Mouse (Mus musculus): ENCODE results near the gene Anp32a. TPM values are rescaled to one million over a fixed set of nuclear protein-coding genes. Genes with fewer than 3 reads are reported as not detected.

Anp32a gene
- total RNA-seq (2018; cell fraction: chromatin; rRNA removed): 100 to 1,000 TPM in 7 of 26 experiments, 10 to 100 TPM in 19; 35.5 to 197 (median 81.7) TPM
- 100 to 1,000 TPM; 236 to 442 (median 300) TPM for total RNA-seq (2018; cell fraction: cytosol; rRNA removed)
- 100 to 1,000 TPM in 22 of 26 experiments, 10 to 100 TPM in 4; 85.4 to 297 (median 142) TPM for total RNA-seq (2018; cell fraction: nucleus; rRNA removed)
- polyA plus RNA-seq (2018): 295 to 1,273 TPM (median 320 TPM) in 3 replicates

- Histone ChIP-seq H3K79me2 (ENCODE audit: inconsistent target) (peaks cover 48% of the 10 kb centered on the region), H3K27ac (peak within 1 kb of the TSS; percentile 98), H3K36me3 (ENCODE audit: inconsistent target) (no peaks in the 10 kb centered on the region), H3K4me3 (ENCODE audit: inconsistent target) (peak within 1 kb of the TSS; percentile 91)
- under 1% methylated on average over 34 of the region's 34 CpGs for WGBS (ENCODE audit: missing documents)
These were observed at the start of gene Anp32a for GRCm38 (mm10) chr9:62341123-62341486. Gene Anp32a, plus strand, starts transcription at chr9:62341293.

- H3K79me2 ChIP-seq (ENCODE audit: inconsistent target): no peaks in the 10 kb centered on the region
- WGBS (ENCODE audit: missing documents): 31% methylated on average over 7 of the region's 7 CpGs
- no peak overlapping the region for H3K4me3 ChIP-seq (ENCODE audit: inconsistent target)
- H3K27ac ChIP-seq: no peak overlapping the region
- no peaks in the 10 kb centered on the region for H3K36me3 ChIP-seq (ENCODE audit: inconsistent target)
These were observed 45.9 kb upstream of the Anp32a start for GRCm38 (mm10) chr9:62295006-62295698.

DNA sequence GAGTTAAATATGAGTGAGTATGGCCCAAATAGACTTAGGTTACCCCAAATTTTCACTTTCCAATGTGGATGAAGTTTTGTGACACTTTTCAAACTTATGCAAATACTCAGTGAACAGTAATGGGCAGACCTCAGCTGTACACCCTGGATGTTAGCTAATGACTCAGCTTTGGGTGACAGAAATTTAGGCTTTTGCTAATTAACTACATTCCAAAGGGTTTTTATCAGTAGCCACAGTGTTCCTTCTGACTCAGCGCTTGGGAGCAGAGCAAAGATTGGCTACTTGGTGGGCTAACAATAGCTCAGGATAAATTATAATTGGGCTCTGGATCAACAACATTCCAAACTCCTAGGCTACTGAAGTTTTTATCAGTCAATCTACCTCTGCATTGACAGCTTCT, 44.2 kb upstream of the Anp32a start:
- Histone ChIP-seq H3K27ac (no peak overlapping the region), H3K4me3 (ENCODE audit: inconsistent target) (no peak overlapping the region)
- WGBS (ENCODE audit: missing documents): 100% methylated on average over 1 of the region's 1 CpGs

GRCm38 (mm10) chr9:62315556-62315955, 25.5 kb upstream of the Anp32a start:
- Histone ChIP-seq H3K27ac (no peak overlapping the region), H3K36me3 (ENCODE audit: inconsistent target) (no peaks in the 10 kb centered on the region), H3K79me2 (ENCODE audit: inconsistent target) (no peaks in the 10 kb centered on the region), H3K4me3 (ENCODE audit: inconsistent target) (no peak overlapping the region)
- 92% methylated on average over 6 of the region's 6 CpGs for WGBS (ENCODE audit: missing documents)

More for the DNA sequence above, 44.2 kb upstream of the Anp32a start:
- Histone ChIP-seq H3K79me2 (ENCODE audit: inconsistent target) (no peaks in the 10 kb centered on the region), H3K36me3 (ENCODE audit: inconsistent target) (no peaks in the 10 kb centered on the region)

DNA sequence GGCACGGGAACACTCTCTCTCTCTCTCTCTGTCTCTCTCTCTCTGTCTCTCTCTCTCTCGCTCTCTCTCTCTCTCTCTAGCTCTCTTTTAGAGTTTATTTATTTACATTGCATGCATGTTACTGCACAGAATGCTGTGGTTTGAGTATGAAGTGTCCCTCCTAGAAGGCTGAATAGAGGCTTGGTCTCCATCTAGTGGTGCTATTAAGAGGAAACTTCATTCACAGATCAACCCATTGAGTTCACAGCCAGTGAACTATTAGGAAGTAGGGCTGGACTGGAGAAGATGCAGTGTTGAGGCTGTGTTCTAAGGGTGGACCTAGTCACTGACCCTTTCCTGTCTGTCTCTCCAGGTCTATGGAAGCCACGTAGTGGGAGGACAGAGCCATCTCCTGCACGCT, 22.4 kb upstream of the Anp32a start:
- WGBS (ENCODE audit: missing documents): 83% methylated on average over 4 of the region's 4 CpGs
- H3K36me3 ChIP-seq (ENCODE audit: inconsistent target): no peaks in the 10 kb centered on the region
- no peak overlapping the region for H3K4me3 ChIP-seq (ENCODE audit: inconsistent target)
- H3K27ac ChIP-seq: no peak overlapping the region
- H3K79me2 ChIP-seq (ENCODE audit: inconsistent target): no peaks in the 10 kb centered on the region

DNA sequence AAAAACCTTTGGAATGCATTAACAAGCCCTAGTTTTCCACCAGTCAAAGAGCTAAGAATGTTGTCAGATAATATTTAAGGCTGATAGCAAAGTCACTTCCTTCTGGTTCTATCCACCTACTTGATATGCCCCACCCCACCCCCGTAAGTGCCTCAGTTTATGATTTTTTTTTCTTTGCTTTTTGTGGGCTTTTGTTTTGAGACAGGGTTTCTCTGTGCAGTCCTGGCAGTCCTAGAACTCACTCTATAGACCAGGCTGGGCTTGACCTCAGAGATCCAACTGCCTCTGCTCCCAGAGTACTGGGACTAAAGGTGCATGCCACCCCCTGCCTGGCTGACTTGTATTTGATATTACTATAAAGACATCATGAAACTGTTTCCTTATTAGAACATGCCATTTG, 17.3 kb upstream of the Anp32a start:
- H3K4me3 ChIP-seq (ENCODE audit: inconsistent target): no peak overlapping the region
- H3K79me2 ChIP-seq (ENCODE audit: inconsistent target): no peaks in the 10 kb centered on the region
- H3K27ac ChIP-seq: no peak overlapping the region
- H3K36me3 ChIP-seq (ENCODE audit: inconsistent target): no peaks in the 10 kb centered on the region
- WGBS (ENCODE audit: missing documents): 75% methylated on average over 1 of the region's 1 CpGs

DNA sequence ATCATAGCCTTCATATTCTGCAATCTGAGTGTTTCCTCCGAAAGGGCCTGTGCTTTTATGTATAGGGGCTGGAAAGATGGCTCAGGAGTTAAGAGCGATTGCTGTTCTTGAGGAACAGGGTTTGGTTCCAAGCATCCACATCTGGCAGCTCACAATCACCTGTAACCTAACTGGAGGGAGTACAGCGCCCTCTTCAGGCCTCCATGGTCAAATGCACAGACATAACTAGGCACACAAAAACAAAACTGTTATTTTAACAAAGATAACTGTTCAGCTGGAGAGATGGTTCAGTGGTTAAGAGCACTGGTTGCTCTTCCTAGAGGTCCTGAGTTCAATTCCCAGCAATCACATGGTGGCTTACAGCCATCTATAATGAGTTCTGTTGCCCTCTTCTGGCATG, 15.1 kb upstream of the Anp32a start:
- 81% methylated on average over 3 of the region's 3 CpGs for WGBS (ENCODE audit: missing documents)
- Histone ChIP-seq H3K4me3 (ENCODE audit: inconsistent target) (no peak overlapping the region), H3K27ac (no peak overlapping the region), H3K79me2 (ENCODE audit: inconsistent target) (no peaks in the 10 kb centered on the region), H3K36me3 (ENCODE audit: inconsistent target) (no peaks in the 10 kb centered on the region)

DNA sequence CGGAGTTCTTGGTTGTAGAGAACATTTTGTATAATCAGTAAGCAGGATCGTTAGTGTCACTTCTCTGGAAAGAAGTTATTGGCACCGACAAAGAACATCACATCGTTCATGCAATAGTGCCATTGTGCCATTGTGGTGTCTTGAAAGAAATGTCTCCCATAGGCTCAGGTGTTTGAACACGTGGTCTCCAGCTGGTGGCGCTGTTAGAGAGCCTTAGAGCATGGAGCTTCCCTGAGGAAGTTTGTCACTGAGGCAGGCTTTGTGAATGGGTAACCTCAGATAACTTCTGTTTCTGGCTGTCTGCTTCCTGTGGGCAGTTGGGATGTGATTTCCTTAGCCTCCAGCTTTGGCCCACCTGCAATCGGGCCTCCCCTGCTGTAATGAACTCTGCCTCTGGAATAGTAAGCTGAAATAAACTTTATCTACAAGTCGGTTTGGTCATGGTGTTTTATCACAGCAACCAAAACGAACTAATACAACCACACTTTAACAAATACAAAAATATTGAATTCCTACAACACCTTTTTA, 6.7 kb upstream of the Anp32a start:
- Histone ChIP-seq H3K4me3 (ENCODE audit: inconsistent target) (no peak overlapping the region), H3K36me3 (ENCODE audit: inconsistent target) (no peaks in the 10 kb centered on the region), H3K79me2 (ENCODE audit: inconsistent target) (no peaks in the 10 kb centered on the region), H3K27ac (no peak overlapping the region)
- 95% methylated on average over 8 of the region's 9 CpGs for WGBS (ENCODE audit: missing documents)

DNA sequence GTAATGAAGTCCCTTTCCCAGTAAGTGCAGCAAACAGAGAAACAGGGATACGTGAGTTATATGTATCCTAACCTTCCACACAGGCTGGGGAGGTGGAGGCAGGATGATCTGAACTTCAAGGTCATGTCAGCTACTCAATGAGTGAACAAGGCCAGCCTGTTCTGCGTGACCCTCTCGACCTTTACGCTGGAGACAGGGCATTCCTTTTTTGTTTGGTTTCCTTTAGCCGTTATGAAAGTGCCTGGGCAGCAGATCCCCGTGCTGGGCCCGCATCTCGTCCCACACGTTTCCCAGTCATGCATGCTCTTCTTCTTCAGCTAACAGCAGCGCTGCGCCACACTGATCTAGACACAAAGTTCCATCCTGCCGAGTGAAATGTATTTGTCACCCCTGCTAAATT, 5.7 kb upstream of the Anp32a start:
- Histone ChIP-seq H3K36me3 (ENCODE audit: inconsistent target) (no peaks in the 10 kb centered on the region), H3K27ac (no peak overlapping the region), H3K79me2 (ENCODE audit: inconsistent target) (peaks cover 5% of the 10 kb centered on the region; the same call in 1 of the 2 replicates), H3K4me3 (ENCODE audit: inconsistent target) (no peak overlapping the region)
- 88% methylated on average over 11 of the region's 12 CpGs for WGBS (ENCODE audit: missing documents)

GRCm38 (mm10) chr9:62337924-62338635, 3.0 kb upstream of the Anp32a start:
- H3K36me3 ChIP-seq (ENCODE audit: inconsistent target): no peaks in the 10 kb centered on the region

DNA sequence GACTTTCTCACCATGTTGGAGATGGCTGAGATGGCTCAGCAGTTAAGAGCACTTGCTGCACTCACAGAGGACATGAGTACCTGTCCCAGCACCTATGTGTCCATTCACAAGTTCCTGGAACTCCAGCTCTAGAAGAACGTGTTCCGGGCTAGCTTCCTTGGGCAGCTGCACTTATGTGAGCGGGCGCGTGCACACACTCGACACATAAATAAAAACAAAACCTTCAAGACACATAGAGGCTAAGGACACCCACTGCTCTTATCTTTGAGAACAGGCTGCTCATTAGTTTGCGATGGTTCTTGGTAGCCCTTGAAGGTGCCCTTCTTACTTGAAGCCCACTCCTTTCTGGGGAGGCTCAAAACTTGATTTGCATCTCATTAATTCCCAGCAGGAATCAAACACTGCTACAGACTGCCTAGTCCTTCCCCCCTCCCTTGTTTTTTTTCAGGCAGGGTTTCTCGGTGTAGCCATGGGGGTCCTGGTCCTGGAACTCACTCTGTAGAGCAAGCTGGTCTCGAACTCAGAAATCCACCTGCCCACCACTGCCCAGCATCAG, 2.4 kb upstream of the Anp32a start:
- 93% methylated on average over 9 of the region's 9 CpGs for WGBS (ENCODE audit: missing documents)
- no peak overlapping the region for H3K27ac ChIP-seq
- no peaks in the 10 kb centered on the region for H3K36me3 ChIP-seq (ENCODE audit: inconsistent target)

More at GRCm38 (mm10) chr9:62337924-62338635, 3.0 kb upstream of the Anp32a start:
- Histone ChIP-seq H3K27ac (no peak overlapping the region), H3K4me3 (ENCODE audit: inconsistent target) (no peak overlapping the region), H3K79me2 (ENCODE audit: inconsistent target) (peaks cover 27% of the 10 kb centered on the region)
- WGBS (ENCODE audit: missing documents): 98% methylated on average over 4 of the region's 4 CpGs

DNA sequence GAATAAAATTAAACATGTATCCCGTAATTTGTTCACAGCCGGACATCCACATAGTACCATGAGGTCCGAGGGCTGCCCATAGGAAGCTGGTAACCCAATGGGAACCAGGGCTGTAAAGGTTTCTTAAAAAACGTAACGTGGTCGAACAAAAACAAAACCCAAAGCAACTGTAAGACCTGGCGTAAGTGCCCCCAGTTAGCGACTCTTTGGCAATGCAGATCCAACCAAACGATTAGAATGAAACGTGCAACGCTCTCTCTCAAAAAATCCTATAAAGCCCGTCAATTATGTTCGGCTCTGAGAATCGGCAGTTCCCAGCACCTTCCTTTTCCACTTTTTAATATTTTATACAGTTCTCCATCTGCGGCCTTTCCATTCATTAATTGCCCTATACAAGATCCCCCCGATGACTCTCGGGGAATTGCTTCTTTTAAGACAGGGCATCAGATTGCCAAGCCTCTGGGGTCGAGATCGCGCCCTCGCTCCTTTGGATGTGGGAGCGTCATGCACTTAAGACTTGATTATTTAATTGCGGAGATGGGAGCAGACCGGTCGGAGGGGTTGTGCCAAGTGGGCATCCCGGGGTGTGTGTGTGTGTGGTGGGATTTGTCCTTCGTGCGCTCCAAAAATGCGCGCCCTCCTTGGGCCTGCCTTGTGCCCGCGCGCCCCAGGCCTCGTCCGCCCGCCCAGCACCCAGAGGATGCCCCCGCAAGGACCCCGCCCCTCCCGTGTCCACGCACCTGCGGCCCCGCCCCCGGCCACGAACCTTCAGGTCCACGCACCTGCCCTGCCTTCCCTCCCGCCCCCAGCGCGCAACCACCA, 581 bp upstream of the Anp32a start:
- peak overlapping the region; percentile 91 for H3K4me3 ChIP-seq (ENCODE audit: inconsistent target)
- 6% methylated on average over 36 of the region's 48 CpGs for WGBS (ENCODE audit: missing documents)
- no peak overlapping the region for H3K27ac ChIP-seq
- peaks cover 42% of the 10 kb centered on the region for H3K79me2 ChIP-seq (ENCODE audit: inconsistent target)
- H3K36me3 ChIP-seq (ENCODE audit: inconsistent target): no peaks in the 10 kb centered on the region

More for the DNA sequence above, 2.4 kb upstream of the Anp32a start:
- H3K4me3 ChIP-seq (ENCODE audit: inconsistent target): no peak overlapping the region
- peaks cover 27% of the 10 kb centered on the region for H3K79me2 ChIP-seq (ENCODE audit: inconsistent target)

GRCm38 (mm10) chr9:62341701-62342440, 778 bp downstream of the Anp32a start:
- WGBS (ENCODE audit: missing documents): 2% methylated on average over 54 of the region's 54 CpGs

More at GRCm38 (mm10) chr9:62341701-62342440, 778 bp downstream of the Anp32a start:
- H3K27ac ChIP-seq: peak overlapping the region; percentile 98
- H3K4me3 ChIP-seq (ENCODE audit: inconsistent target): peak overlapping the region; percentile 91
- 0 out of 2 replicates have a peak, but pooled peaks cover under 1% of the 10 kb centered on the region for H3K36me3 ChIP-seq (ENCODE audit: inconsistent target)
- H3K79me2 ChIP-seq (ENCODE audit: inconsistent target): peaks cover 56% of the 10 kb centered on the region

Data from macrophage (primary cell).